Mouse (Mus musculus) heart, postnatal 0 days (tissue): ENCODE measurements around the gene Gpr162.

Experiments used
- CTCF ChIP-seq: IDR thresholded peaks from 2 replicates; pipeline ENCODE4 v1.5.1; 2016; ENCODE audit warnings: antibody characterized with exemption, control low read depth, low read depth
- EP300 ChIP-seq: IDR thresholded peaks from 2 replicates; pipeline ENCODE4 v1.6.1; 2016; ENCODE audit warnings: antibody characterized with exemption, low read depth

GRCm38 (mm10) chr6:124836411-124836810, 27.4 kb downstream of the Gpr162 start:
- TF ChIP-seq CTCF, result no peak
- TF ChIP-seq EP300, result no peak
